Mouse (Mus musculus) heart, embryonic 14.5 days (tissue): ENCODE data around the gene Ogdh. TPM values are rescaled to one million over a fixed set of nuclear protein-coding genes. Genes with fewer than 3 reads are reported as not detected.

Experiments
- ATAC-seq: fragments of 200-750 bp; cut with Nextera tagmentation; 2 replicates; pipeline ENCODE4 v1.8.0; 2017; ENCODE audit warnings: low read depth, moderate TSS enrichment; ENCODE audit not compliant: insufficient number of reproducible peaks, insufficient read depth, low FRiP score
- H3K27ac ChIP-seq, 2 experiments: fragments of 200-500 bp in 1 of 2; fragments of 300-500 bp in 1 of 2; sonication (generic) in 1 of 2; replicated peaks in 1 of 2; 2 replicates each; pipeline ENCODE4 v1.5.1; 2012 to 2014; ENCODE audit warnings: low read depth in 2 of 2, low read length in 2 of 2, control low read depth in 1 of 2, mild to moderate bottlenecking in 1 of 2, mixed read lengths in 1 of 2; ENCODE audit not compliant: control insufficient read depth in 1 of 2, insufficient read depth in 1 of 2
- H3K27me3 ChIP-seq: fragments of 300-500 bp; sonication (generic); 2 replicates; pipeline ENCODE4 v1.6.1; 2014; ENCODE audit warnings: mild to moderate bottlenecking, low read length, control low read depth; ENCODE audit not compliant: control insufficient read depth, insufficient read depth
- H3K36me3 ChIP-seq: fragments of 300-500 bp; sonication (generic); 2 replicates; pipeline ENCODE4 v1.6.1; 2014; ENCODE audit warnings: mild to moderate bottlenecking, control low read depth, low read length, mixed read lengths; ENCODE audit not compliant: control insufficient read depth, insufficient read depth
- H3K4me1 ChIP-seq, 2 experiments: fragments of 200-500 bp in 1 of 2; fragments of 300-500 bp in 1 of 2; sonication (generic) in 1 of 2; 2 replicates each; pipeline ENCODE4 v1.6.1; 2012 to 2014; ENCODE audit warnings: low read length in 2 of 2, control low read depth in 1 of 2, mixed read lengths in 1 of 2; ENCODE audit not compliant: control insufficient read depth in 2 of 2, insufficient read depth in 2 of 2
- H3K4me2 ChIP-seq: fragments of 300-500 bp; sonication (generic); 2 replicates; pipeline ENCODE4 v1.6.1; 2014; ENCODE audit warnings: mild to moderate bottlenecking, low read length
- H3K4me3 ChIP-seq, 2 experiments: fragments of 200-500 bp in 1 of 2; fragments of 300-500 bp in 1 of 2; sonication (generic) in 1 of 2; 2 replicates each; pipeline ENCODE4 v1.5.1; 2012 to 2014; ENCODE audit warnings: low read length in 2 of 2, mild to moderate bottlenecking in 2 of 2, control low read depth in 1 of 2, low read depth in 1 of 2, moderate library complexity in 1 of 2; ENCODE audit not compliant: control insufficient read depth in 1 of 2, insufficient read depth in 1 of 2
- H3K9ac ChIP-seq: fragments of 300-500 bp; sonication (generic); 2 replicates; pipeline ENCODE4 v1.6.1; 2014; ENCODE audit warnings: mild to moderate bottlenecking, low read length
- H3K9me3 ChIP-seq: fragments of 300-500 bp; sonication (generic); 2 replicates; pipeline ENCODE4 v1.6.1; 2016; ENCODE audit warnings: low read length, control low read depth; ENCODE audit not compliant: control insufficient read depth
- WGBS: fragments of 180-500 bp; shearing (Covaris S2); extraction: QIAGEN DNeasy Blood & Tissue Kit; methylation state at CpG from one replicate; pipeline ENCODE4 v1.1.7; 2014; 5-methylcytosine and 5-hydroxymethylcytosine counted together
- microRNA-seq: library from miRNA; unstranded; fragments of <30 nt; microRNA quantifications from one replicate; pipeline ENCODE4, GENCODE M21; 2016
- polyA plus RNA-seq: library from polyadenylated mRNA; unstranded; fragments of >200 nt; fragmentation: Nextera tagmentation; extraction: Ambion mirVana; gene quantifications from 2 replicates; pipeline ENCODE4 v1.2.1, GENCODE M21; 2014

Ogdh gene
- polyA plus RNA-seq, 1 experiment from 2014 or later: 245 TPM

- H3K36me3 ChIP-seq: peaks cover 78% of the 10 kb centered on the region
- no peak overlapping the region for H3K9ac ChIP-seq
These were observed 111.4 kb downstream of the Ogdh start for GRCm38 (mm10) chr11:6402515-6403510.

GRCm38 (mm10) chr11:6403830-6404405 is 112.5 kb downstream of the Ogdh start:
- no peak overlapping the region for H3K4me2 ChIP-seq
- ATAC-seq: no peak
- H3K9ac ChIP-seq: peak overlapping the region; percentile 30; the same call in 1 of the 2 replicates
- peaks cover 20 to 34% of the 10 kb centered on the region in 2 experiments for H3K4me1 ChIP-seq
- no peak overlapping the region for H3K4me3 ChIP-seq
- no peaks in the 10 kb centered on the region for H3K9me3 ChIP-seq
- H3K27me3 ChIP-seq: no peaks in the 10 kb centered on the region
- WGBS: 93% methylated on average over 5 of the region's 5 CpGs
- H3K36me3 ChIP-seq: peaks cover 67% of the 10 kb centered on the region
- H3K27ac ChIP-seq: peak overlapping the region in 1 of 2 experiments; percentile 86; a peak in 1 of 4 replicates

More at GRCm38 (mm10) chr11:6402515-6403510, 111.4 kb downstream of the Ogdh start:
- Histone ChIP-seq H3K27me3 (no peaks in the 10 kb centered on the region), H3K4me2 (no peak overlapping the region), H3K4me1 (peaks cover 20 to 34% of the 10 kb centered on the region in 2 experiments), H3K27ac (no peak overlapping the region), H3K9me3 (no peaks in the 10 kb centered on the region), H3K4me3 (no peak overlapping the region)
- WGBS: 90% methylated on average over 19 of the region's 19 CpGs
- no peak for ATAC-seq

GRCm38 (mm10) chr11:6404699-6405566 is 113.5 kb downstream of the Ogdh start:
- peaks cover 20 to 36% of the 10 kb centered on the region in 2 experiments for H3K4me1 ChIP-seq
- WGBS: 77% methylated on average over 9 of the region's 9 CpGs
- peaks cover 57% of the 10 kb centered on the region for H3K36me3 ChIP-seq
- no peak overlapping the region for H3K4me3 ChIP-seq
- no peaks in the 10 kb centered on the region for H3K9me3 ChIP-seq
- H3K27me3 ChIP-seq: no peaks in the 10 kb centered on the region
- ATAC-seq: no peak
- no peak overlapping the region for H3K4me2 ChIP-seq
- H3K9ac ChIP-seq: peak overlapping the region; percentile 30; the same call in 1 of the 2 replicates
- peak overlapping the region; percentile 58 to 86 for H3K27ac ChIP-seq

GRCm38 (mm10) chr11:6405591-6406081 is 114.2 kb downstream of the Ogdh start:
- no peak overlapping the region for H3K4me2 ChIP-seq
- 67% methylated on average over 4 of the region's 4 CpGs for WGBS
- peak overlapping the region; percentile 58 to 86 for H3K27ac ChIP-seq
- peak overlapping the region; percentile 44 for H3K9ac ChIP-seq
- ATAC-seq: no peak
- peaks cover 22 to 37% of the 10 kb centered on the region in 2 experiments for H3K4me1 ChIP-seq
- no peaks in the 10 kb centered on the region for H3K9me3 ChIP-seq
- H3K4me3 ChIP-seq: no peak overlapping the region
- H3K36me3 ChIP-seq: peaks cover 50% of the 10 kb centered on the region
- no peaks in the 10 kb centered on the region for H3K27me3 ChIP-seq

Small RNA genes lying within 50 kb of the gene (microRNA-seq; reads per million reads assigned to microRNA genes)
- not detected for gene Mir7651

Other genes starting within 250 kb of the Ogdh start
- gene Camk2b, start 225.3 kb upstream of the Ogdh start, polyA plus RNA-seq: 2.4 and 2.5 TPM in 2 replicates
- gene A730071L15Rik, start 91.6 kb upstream of the Ogdh start, polyA plus RNA-seq: 0.42 and 0.80 TPM in 2 replicates
- 30.1 and 30.4 TPM in 2 replicates for gene Nudcd3, start 91.2 kb upstream of the Ogdh start, polyA plus RNA-seq
- not detected in 2 replicates for gene Npc1l1, start 61.5 kb upstream of the Ogdh start, polyA plus RNA-seq
- gene Ddx56, start 23.9 kb upstream of the Ogdh start, polyA plus RNA-seq: 50.9 and 55.0 TPM in 2 replicates
- 90.6 and 92.2 TPM in 2 replicates for gene Tmed4, start 16.8 kb upstream of the Ogdh start, polyA plus RNA-seq
- gene Zmiz2, start 97.4 kb downstream of the Ogdh start, polyA plus RNA-seq: 8.2 and 9.1 TPM in 2 replicates
- gene Ppia, start 123.8 kb downstream of the Ogdh start, polyA plus RNA-seq: 4,253 and 4,441 TPM in 2 replicates
- gene H2afv, start 152.8 kb downstream of the Ogdh start, polyA plus RNA-seq: 377 and 424 TPM in 2 replicates
- gene Purb, start 184.3 kb downstream of the Ogdh start, polyA plus RNA-seq: 21.8 and 24.3 TPM in 2 replicates
- gene Myo1g, start 229.3 kb downstream of the Ogdh start, polyA plus RNA-seq: 0.59 and 0.77 TPM in 2 replicates